Mouse (Mus musculus): ENCODE measurements around the gene Gemin8.

The Gemin8 gene

GRCm38 (mm10) chrX:166169892-166170799, at the start of gene Gemin8:
TSS of gene Gemin8 (plus strand) at chrX:166170454.
- peak; percentile 91 to 95 for DNase-seq (ENCODE audit: low spot score in 2 of 2)

GRCm38 (mm10) chrX:166147158-166147846, 23.0 kb upstream of the Gemin8 start:
- DNase-seq (ENCODE audit: low spot score in 2 of 2), result no peak

GRCm38 (mm10) chrX:166162773-166163172, 7.5 kb upstream of the Gemin8 start:
- no peak for DNase-seq (ENCODE audit: low spot score in 2 of 2)

GRCm38 (mm10) chrX:166167307-166167706, 2.9 kb upstream of the Gemin8 start:
- no peak for DNase-seq (ENCODE audit: low spot score in 2 of 2)

- DNase-seq (ENCODE audit: low spot score in 2 of 2), result no peak
Measured at GRCm38 (mm10) chrX:166167923-166168322, 2.3 kb upstream of the Gemin8 start.

GRCm38 (mm10) chrX:166170800-166171738, 815 bp downstream of the Gemin8 start:
- no peak for DNase-seq (ENCODE audit: low spot score in 2 of 2)

- DNase-seq (ENCODE audit: low spot score in 2 of 2), result no peak
Measured at GRCm38 (mm10) chrX:166172041-166172440, 1.8 kb downstream of the Gemin8 start.

GRCm38 (mm10) chrX:166172661-166173060, 2.4 kb downstream of the Gemin8 start:
- no peak for DNase-seq (ENCODE audit: low spot score in 2 of 2)

GRCm38 (mm10) chrX:166173796-166174195, 3.5 kb downstream of the Gemin8 start:
- peak; percentile 35 to 36 for DNase-seq (ENCODE audit: low spot score in 2 of 2)

- DNase-seq (ENCODE audit: low spot score in 2 of 2), result no peak
Measured at GRCm38 (mm10) chrX:166177929-166178328, 7.7 kb downstream of the Gemin8 start.

GRCm38 (mm10) chrX:166183094-166183493, 12.8 kb downstream of the Gemin8 start:
- DNase-seq (ENCODE audit: low spot score in 2 of 2), result no peak

- DNase-seq (ENCODE audit: low spot score in 2 of 2), result no peak
Measured at GRCm38 (mm10) chrX:166185327-166185913, 15.2 kb downstream of the Gemin8 start.

GRCm38 (mm10) chrX:166187803-166188202, 17.5 kb downstream of the Gemin8 start:
- DNase-seq (ENCODE audit: low spot score in 2 of 2), result no peak

GRCm38 (mm10) chrX:166196327-166196726, 26.1 kb downstream of the Gemin8 start:
- DNase-seq (ENCODE audit: low spot score in 2 of 2), result no peak

- no peak for DNase-seq (ENCODE audit: low spot score in 2 of 2)
Measured at GRCm38 (mm10) chrX:166198266-166198665, 28.0 kb downstream of the Gemin8 start.

- no peak for DNase-seq (ENCODE audit: low spot score in 2 of 2)
Measured at GRCm38 (mm10) chrX:166199812-166200211, 29.6 kb downstream of the Gemin8 start.

GRCm38 (mm10) chrX:166214576-166214975, 44.3 kb downstream of the Gemin8 start:
- no peak for DNase-seq (ENCODE audit: low spot score in 2 of 2)

GRCm38 (mm10) chrX:166216248-166216647, 46.0 kb downstream of the Gemin8 start:
- DNase-seq (ENCODE audit: low spot score in 2 of 2), result no peak

GRCm38 (mm10) chrX:166216720-166217119, 46.5 kb downstream of the Gemin8 start:
- DNase-seq (ENCODE audit: low spot score in 2 of 2), result peak; percentile 18 to 39

- DNase-seq (ENCODE audit: low spot score in 2 of 2), result no peak
Measured at GRCm38 (mm10) chrX:166219331-166219730, 49.1 kb downstream of the Gemin8 start.

- DNase-seq (ENCODE audit: low spot score in 2 of 2), result no peak
Measured at GRCm38 (mm10) chrX:166226856-166227255, 56.6 kb downstream of the Gemin8 start.

All from frontal cortex, postnatal 10 days (tissue).